Mouse (Mus musculus) liver, adult 2 months (tissue): ENCODE data around the gene Dnaic1.

ENCODE experiments used
- CTCF ChIP-seq: fragments of 200-500 bp; IDR thresholded peaks from 2 replicates; pipeline ENCODE4 v1.5.1; 2011; ENCODE audit warnings: low read depth, low read length, control low read depth
- POLR2A ChIP-seq: fragments of 200-500 bp; IDR thresholded peaks from 2 replicates; pipeline ENCODE4 v1.6.1; 2011; ENCODE audit warnings: low read length, control low read depth; ENCODE audit not compliant: insufficient read depth; ENCODE audit errors: extremely low read depth

DNA sequence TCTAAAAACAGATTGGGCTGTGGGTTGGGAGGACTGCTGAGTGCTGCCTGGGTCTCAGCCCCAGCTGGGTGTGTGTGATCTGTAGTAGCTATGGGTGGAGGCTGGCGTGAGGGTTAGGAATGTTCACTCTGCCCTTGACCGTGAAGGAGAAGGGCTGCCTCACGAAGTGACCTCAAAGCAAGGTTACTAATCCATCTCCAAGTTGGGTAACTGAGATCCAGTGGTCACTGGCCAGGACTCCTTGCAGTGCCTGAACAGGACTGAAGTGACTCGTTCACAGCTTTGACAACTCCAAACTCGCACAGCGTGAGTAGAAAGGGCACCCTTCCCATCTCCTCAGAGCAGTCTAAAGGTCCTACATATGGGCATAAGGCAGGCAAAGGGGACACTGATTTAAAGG lies 109.3 kb downstream of the Dnaic1 start:
- TF ChIP-seq CTCF = no peak
- no peak for TF ChIP-seq POLR2A
